Mouse (Mus musculus) MEL (cell line): Measurements from ENCODE around the gene Nagk.

Experiments used
- CTCF ChIP-seq, 3 experiments: IDR thresholded peaks in 2 of 3; conservative IDR thresholded peaks in 1 of 3; 2 replicates each; pipeline ENCODE4 v1.5.1; 2011 to 2012; ENCODE audit warnings: low read length in 3 of 3, low read depth in 2 of 3, mild to moderate bottlenecking in 2 of 3, improper control_type of control experiment in 1 of 3, inconsistent platforms in 1 of 3, mixed read lengths in 1 of 3, moderate library complexity in 1 of 3; ENCODE audit not compliant: control insufficient read depth in 1 of 3, insufficient read depth in 1 of 3, poor library complexity in 1 of 3, severe bottlenecking in 1 of 3
- E2F4 ChIP-seq: IDR thresholded peaks from 2 replicates; pipeline ENCODE4 v1.6.1; 2011; ENCODE audit warnings: low read depth, low read length, improper control_type of control experiment, borderline replicate concordance
- GATA1 ChIP-seq: IDR thresholded peaks from 2 replicates; pipeline ENCODE4 v1.6.1; 2011; ENCODE audit warnings: low read depth, low read length, improper control_type of control experiment
- KAT2A ChIP-seq: conservative IDR thresholded peaks from 2 replicates; pipeline ENCODE4 v1.6.1; 2012; ENCODE audit warnings: low read depth, low read length, improper control_type of control experiment, inconsistent platforms
- NELFE ChIP-seq: IDR thresholded peaks from 2 replicates; pipeline ENCODE4 v1.6.1; 2011; ENCODE audit warnings: low read depth, low read length, improper control_type of control experiment
- POLR2AphosphoS5 ChIP-seq: IDR thresholded peaks from 2 replicates; pipeline ENCODE4 v1.6.1; 2012; ENCODE audit warnings: low read depth, borderline replicate concordance, mild to moderate bottlenecking, inconsistent platforms, low read length, moderate library complexity, mixed read lengths
- TCF12 ChIP-seq: IDR thresholded peaks from 2 replicates; pipeline ENCODE4 v1.6.1; 2014; ENCODE audit warnings: low read depth, mild to moderate bottlenecking, inconsistent platforms, low read length, improper control_type of control experiment, moderate library complexity
- USF1 ChIP-seq: IDR thresholded peaks from 2 replicates; pipeline ENCODE4 v1.6.1; 2014; ENCODE audit warnings: low read depth, mild to moderate bottlenecking, inconsistent platforms, low read length, improper control_type of control experiment, moderate library complexity
- USF2 ChIP-seq, 2 experiments: IDR thresholded peaks; 2 replicates each; pipeline ENCODE4 v1.6.1; 2011 to 2012; ENCODE audit warnings: improper control_type of control experiment in 2 of 2, low read length in 2 of 2, borderline replicate concordance in 1 of 2, inconsistent platforms in 1 of 2, low read depth in 1 of 2, mild to moderate bottlenecking in 1 of 2; ENCODE audit not compliant: insufficient read depth in 1 of 2

DNA sequence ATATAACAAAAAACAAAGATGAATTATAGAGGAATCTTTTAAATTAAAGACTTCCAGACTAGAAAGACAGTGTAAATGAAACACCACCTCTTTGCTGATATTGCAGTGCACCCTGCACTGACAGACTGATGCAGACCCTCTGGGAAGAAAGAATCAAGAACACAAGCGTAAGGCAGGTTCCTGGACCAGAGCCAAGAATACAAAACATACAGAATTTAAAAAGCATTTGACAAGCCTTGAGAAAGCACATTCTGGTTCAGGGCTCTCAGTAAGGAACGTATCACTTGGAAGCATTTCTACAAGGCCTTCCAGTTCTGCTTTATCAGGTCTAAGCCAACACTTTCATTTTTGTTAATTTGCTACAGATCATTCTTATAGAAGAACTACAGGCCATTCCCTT, 27.1 kb downstream of the Nagk start:
- TF ChIP-seq E2F4: no peak
- TF ChIP-seq TCF12: no peak
- TF ChIP-seq USF2 (IDR thresholded peaks at IDR 0.05; ENCODE audit: borderline replicate concordance in 1 of 2, insufficient read depth in 1 of 2, low read depth in 1 of 2, low read length in 2 of 2): no peak
- no peak for TF ChIP-seq CTCF (IDR thresholded peaks at IDR 0.05 in 2 of 3, conservative IDR thresholded peaks at IDR 0.05 in 1 of 3; ENCODE audit: control insufficient read depth in 1 of 3, insufficient read depth in 1 of 3, low read depth in 2 of 3, low read length in 3 of 3, poor library complexity in 1 of 3, severe bottlenecking in 1 of 3)
- TF ChIP-seq POLR2AphosphoS5: no peak
- no peak for TF ChIP-seq KAT2A
- TF ChIP-seq GATA1: no peak
- TF ChIP-seq USF1: no peak
- TF ChIP-seq NELFE: no peak
